Mouse (Mus musculus) forebrain, postnatal 0 days (tissue): ENCODE data around the gene Ndufa4l2. TPM values are rescaled to one million over a fixed set of nuclear protein-coding genes. Genes with fewer than 3 reads are reported as not detected.

Experiments used
- ATAC-seq: fragments of 200-750 bp; cut with Nextera tagmentation; 2 replicates; pipeline ENCODE4 v1.8.0; 2017; ENCODE audit warnings: mild to moderate bottlenecking, moderate library complexity
- DNase-seq: peaks from one replicate; pipeline ENCODE4 v3.0.0-alpha.2; 2015
- H3K27ac ChIP-seq: fragments of 300-500 bp; sonication (generic); 2 replicates; pipeline ENCODE4 v1.5.1; 2014; ENCODE audit warnings: low read depth, mild to moderate bottlenecking, antibody characterized with exemption, low read length, moderate library complexity, mixed read lengths
- H3K27me3 ChIP-seq: fragments of 300-500 bp; sonication (generic); 2 replicates; pipeline ENCODE4 v1.6.1; 2014; ENCODE audit warnings: mild to moderate bottlenecking, low read length, mixed read lengths; ENCODE audit not compliant: insufficient read depth
- H3K36me3 ChIP-seq: fragments of 300-500 bp; sonication (generic); 2 replicates; pipeline ENCODE4 v1.6.1; 2014; ENCODE audit warnings: mild to moderate bottlenecking, moderate library complexity; ENCODE audit not compliant: insufficient read depth
- H3K4me1 ChIP-seq: fragments of 300-500 bp; sonication (generic); 2 replicates; pipeline ENCODE4 v1.6.1; 2014; ENCODE audit warnings: antibody characterized with exemption; ENCODE audit not compliant: insufficient read depth
- H3K4me2 ChIP-seq: fragments of 300-500 bp; sonication (generic); 2 replicates; pipeline ENCODE4 v1.6.1; 2014; ENCODE audit warnings: low read depth, mild to moderate bottlenecking, moderate library complexity
- H3K4me3 ChIP-seq: fragments of 300-500 bp; sonication (generic); 2 replicates; pipeline ENCODE4 v1.5.1; 2014; ENCODE audit warnings: low read depth, low read length, mixed read lengths
- H3K9ac ChIP-seq: fragments of 300-500 bp; sonication (generic); 2 replicates; pipeline ENCODE4 v1.6.1; 2014; ENCODE audit warnings: mild to moderate bottlenecking
- H3K9me3 ChIP-seq: fragments of 300-500 bp; sonication (generic); 2 replicates; pipeline ENCODE4 v1.6.1; 2016; ENCODE audit warnings: low read length
- CTCF ChIP-seq: sonication (generic); IDR thresholded peaks from 2 replicates; pipeline ENCODE4 v1.5.1; 2016; ENCODE audit warnings: antibody characterized with exemption, control low read depth, low read depth
- WGBS: fragments of 180-500 bp; shearing (Covaris S2); extraction: QIAGEN DNeasy Blood & Tissue Kit; methylation state at CpG from one replicate; pipeline ENCODE4 v1.1.7; 2014; 5-methylcytosine and 5-hydroxymethylcytosine counted together
- polyA plus RNA-seq: library from polyadenylated mRNA; unstranded; fragments of >200 nt; fragmentation: Nextera tagmentation; extraction: Ambion mirVana; gene quantifications from 2 replicates; pipeline ENCODE4 v1.2.1, GENCODE M21; 2015
- total RNA-seq: library from RNA; depleted of rRNA; stranded (reverse); fragments of >200 nt; gene quantifications from 2 replicates; pipeline ENCODE4 v1.2.3, GENCODE M21; 2014

Ndufa4l2 gene
- total and polyA plus RNA-seq, 2 experiments from 2014 or later: 15.5 TPM

- Histone ChIP-seq H3K4me1 (peaks cover 33% of the 10 kb centered on the region), H3K36me3 (peaks cover 9% of the 10 kb centered on the region), H3K9me3 (no peaks in the 10 kb centered on the region), H3K27me3 (0 out of 2 replicates have a peak, but pooled peaks cover 10% of the 10 kb centered on the region), H3K4me2 (peak overlapping the region; percentile 83; the same call in 1 of the 2 replicates), H3K9ac (no peak overlapping the region), H3K27ac (no peak overlapping the region), H3K4me3 (no peak overlapping the region)
- ATAC-seq (no peak), DNase-seq (no peak)
- no peak for TF ChIP-seq CTCF
- 21% methylated on average over 13 of the region's 13 CpGs for WGBS
Observed at GRCm38 (mm10) chr10:127514111-127514698, 562 bp upstream of the Ndufa4l2 start.

- ATAC-seq: no peak
Observed at GRCm38 (mm10) chr10:127515271-127515982, 660 bp downstream of the Ndufa4l2 start.

GRCm38 (mm10) chr10:127515983-127516459 is 1.3 kb downstream of the Ndufa4l2 start:
- DNase-seq (no peak), ATAC-seq (no peak)
- Histone ChIP-seq H3K9me3 (no peaks in the 10 kb centered on the region), H3K27me3 (0 out of 2 replicates have a peak, but pooled peaks cover 10% of the 10 kb centered on the region), H3K4me1 (peaks cover 17% of the 10 kb centered on the region), H3K4me3 (no peak overlapping the region), H3K4me2 (no peak overlapping the region), H3K9ac (no peak overlapping the region), H3K36me3 (peaks cover 9% of the 10 kb centered on the region), H3K27ac (no peak overlapping the region)
- 30% methylated on average over 8 of the region's 8 CpGs for WGBS
- no peak for TF ChIP-seq CTCF

More at GRCm38 (mm10) chr10:127515271-127515982, 660 bp downstream of the Ndufa4l2 start:
- Histone ChIP-seq H3K36me3 (peaks cover 9% of the 10 kb centered on the region), H3K27ac (no peak overlapping the region), H3K27me3 (0 out of 2 replicates have a peak, but pooled peaks cover 10% of the 10 kb centered on the region), H3K9ac (no peak overlapping the region), H3K4me2 (no peak overlapping the region), H3K9me3 (no peaks in the 10 kb centered on the region), H3K4me3 (no peak overlapping the region), H3K4me1 (peaks cover 23% of the 10 kb centered on the region)
- 39% methylated on average over 9 of the region's 9 CpGs for WGBS
- DNase-seq: no peak
- no peak for TF ChIP-seq CTCF

- no peak overlapping the region for H3K9ac ChIP-seq
- H3K4me3 ChIP-seq: no peak overlapping the region
- 0 out of 2 replicates have a peak, but pooled peaks cover 10% of the 10 kb centered on the region for H3K27me3 ChIP-seq
- no peak for TF ChIP-seq CTCF
- no peaks in the 10 kb centered on the region for H3K9me3 ChIP-seq
- H3K36me3 ChIP-seq: peaks cover 9% of the 10 kb centered on the region
- ATAC-seq (no peak), DNase-seq (no peak)
- no peak overlapping the region for H3K27ac ChIP-seq
- no peak overlapping the region for H3K4me2 ChIP-seq
- WGBS: 15% methylated on average over 30 of the region's 30 CpGs
- H3K4me1 ChIP-seq: peaks cover 19% of the 10 kb centered on the region; the same call in 1 of the 2 replicates
Observed at GRCm38 (mm10) chr10:127516576-127517260, 2.0 kb downstream of the Ndufa4l2 start.

- Histone ChIP-seq H3K9me3 (no peaks in the 10 kb centered on the region), H3K27ac (no peak overlapping the region), H3K4me3 (no peak overlapping the region), H3K36me3 (peaks cover 9% of the 10 kb centered on the region), H3K9ac (no peak overlapping the region), H3K4me2 (no peak overlapping the region), H3K4me1 (peaks cover 15% of the 10 kb centered on the region; the same call in 1 of the 2 replicates), H3K27me3 (0 out of 2 replicates have a peak, but pooled peaks cover 10% of the 10 kb centered on the region)
- TF ChIP-seq CTCF: no peak
- no peak for ATAC-seq
- no peak for DNase-seq
- 95% methylated on average over 22 of the region's 22 CpGs for WGBS
Observed at GRCm38 (mm10) chr10:127517941-127518340, 3.2 kb downstream of the Ndufa4l2 start.

- peaks cover 10% of the 10 kb centered on the region; the same call in 1 of the 2 replicates for H3K27me3 ChIP-seq
- H3K27ac ChIP-seq: no peak overlapping the region
- peaks cover 9% of the 10 kb centered on the region for H3K36me3 ChIP-seq
- ATAC-seq (no peak), DNase-seq (no peak)
- no peaks in the 10 kb centered on the region for H3K9me3 ChIP-seq
- 92% methylated on average over 25 of the region's 26 CpGs for WGBS
- H3K4me1 ChIP-seq: 0 out of 2 replicates have a peak, but pooled peaks cover 5% of the 10 kb centered on the region
- H3K4me2 ChIP-seq: no peak overlapping the region
- no peak overlapping the region for H3K9ac ChIP-seq
- no peak overlapping the region for H3K4me3 ChIP-seq
- TF ChIP-seq CTCF: no peak
Observed at GRCm38 (mm10) chr10:127519041-127519701, 4.4 kb downstream of the Ndufa4l2 start.
